Mouse (Mus musculus) fibroblast of lung, adult 2 months (primary cell): ENCODE results near the gene Arfip2.

Source experiments
- DNase-seq: peaks from one replicate; pipeline ENCODE4 v3.0.0-alpha.2; 2011; ENCODE audit warnings: low read depth

Gene Arfip2

GRCm38 (mm10) chr7:105640233-105640893, at the start of gene Arfip2, which contains the start of gene Gm45799:
TSS of gene Arfip2 (minus strand) at chr7:105640416.
TSS of gene Gm45799 (plus strand) at chr7:105640552.
- peak; percentile 97 for DNase-seq

GRCm38 (mm10) chr7:105685541-105686197, 45.5 kb upstream of the Arfip2 start:
- no peak for DNase-seq

- DNase-seq, result peak; percentile 65
Observed at GRCm38 (mm10) chr7:105650639-105651435, 10.6 kb upstream of the Arfip2 start, which contains the start of gene Dnhd1. TSS of gene Dnhd1 (plus strand) at chr7:105650827.

- no peak for DNase-seq
Observed at GRCm38 (mm10) chr7:105641936-105642335, 1.7 kb upstream of the Arfip2 start.

GRCm38 (mm10) chr7:105640894-105641255, 659 bp upstream of the Arfip2 start:
- DNase-seq, result no peak

GRCm38 (mm10) chr7:105639756-105640155, 460 bp downstream of the Arfip2 start, which contains the start of gene Timm10b:
TSS of gene Timm10b (plus strand) at chr7:105640056.
- DNase-seq, result no peak

GRCm38 (mm10) chr7:105639304-105639703, 912 bp downstream of the Arfip2 start:
- no peak for DNase-seq

GRCm38 (mm10) chr7:105638776-105639175, 1.4 kb downstream of the Arfip2 start:
- no peak for DNase-seq

GRCm38 (mm10) chr7:105635726-105636125, 4.5 kb downstream of the Arfip2 start:
- DNase-seq, result no peak

GRCm38 (mm10) chr7:105634272-105634920, 5.8 kb downstream of the Arfip2 start:
- no peak for DNase-seq

GRCm38 (mm10) chr7:105633801-105634135, 6.4 kb downstream of the Arfip2 start:
- DNase-seq, result no peak

- DNase-seq, result peak; percentile 76
Observed at GRCm38 (mm10) chr7:105633127-105633800, 7.0 kb downstream of the Arfip2 start, which contains the start of gene Trim3. TSS of gene Trim3 (minus strand) at chr7:105633571.

- DNase-seq, result no peak
Observed at GRCm38 (mm10) chr7:105632551-105632972, 7.7 kb downstream of the Arfip2 start.

GRCm38 (mm10) chr7:105628633-105629032, 11.6 kb downstream of the Arfip2 start:
- no peak for DNase-seq

- no peak for DNase-seq
Observed at GRCm38 (mm10) chr7:105625397-105625796, 14.8 kb downstream of the Arfip2 start.

GRCm38 (mm10) chr7:105621646-105622292, 18.4 kb downstream of the Arfip2 start:
- no peak for DNase-seq

GRCm38 (mm10) chr7:105621053-105621452, 19.2 kb downstream of the Arfip2 start:
- DNase-seq, result peak; percentile 53

GRCm38 (mm10) chr7:105619701-105620100, 20.5 kb downstream of the Arfip2 start:
- no peak for DNase-seq

- DNase-seq, result no peak
Observed at GRCm38 (mm10) chr7:105617810-105618209, 22.4 kb downstream of the Arfip2 start.

- DNase-seq, result no peak
Observed at GRCm38 (mm10) chr7:105616561-105616960, 23.7 kb downstream of the Arfip2 start.

GRCm38 (mm10) chr7:105615720-105616119, 24.5 kb downstream of the Arfip2 start:
- DNase-seq, result no peak
